In the genomic region with DNA sequence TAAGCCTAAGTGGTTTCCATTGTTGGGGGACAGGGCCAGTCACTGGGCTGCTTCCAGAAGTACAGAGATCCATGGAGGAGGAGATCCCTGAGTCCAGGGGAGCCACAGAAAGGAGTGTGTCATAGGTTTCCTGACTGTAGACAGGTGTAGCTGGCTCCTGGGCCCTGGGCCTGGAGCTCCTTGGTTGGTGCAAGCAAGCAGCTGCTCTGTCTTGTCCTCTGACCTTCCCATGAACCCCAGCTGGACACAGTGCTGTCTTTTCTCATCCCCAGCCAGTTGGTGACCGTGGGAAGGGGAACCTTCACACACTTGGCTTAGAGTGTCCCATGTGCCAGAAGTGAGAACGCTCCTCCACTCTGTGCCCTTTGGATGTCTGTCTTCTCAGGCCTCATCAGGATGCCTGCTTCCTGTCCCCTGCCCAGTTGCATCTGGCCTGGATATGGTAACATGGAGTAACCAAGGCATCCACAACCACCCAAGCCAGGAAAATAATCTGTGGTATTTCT, we compare ENCODE assay signal across 25 mouse cellular contexts. TPM values are rescaled to one million over a fixed set of nuclear protein-coding genes. Genes with fewer than 3 reads are reported as not detected.
DNase-seq lines count a peak whose midpoint lies in the region; TF ChIP-seq lines count a peak whose summit lies in the region.
"Had no signal": no experiment of that assay in that cellular context is flagged by ENCODE, and none has a peak within 500 bp of the region (broad histone marks: within the 10 kb centered on the region; RNA-seq: fewer than 3 reads in every experiment).

No protein-coding gene starts in this region.

- peak; percentile 17 for DNase-seq in urinary bladder, postnatal 14 days (ENCODE audit: low spot score)
- DNase-seq in urinary bladder, postnatal 4 days (ENCODE audit: low spot score in 2 of 2) = no peak
- DNase-seq in adipocyte (ENCODE audit: low spot score) = peak; percentile 84
- no peak for DNase-seq in kidney, adult 8-10 months
- no peak for DNase-seq in layer of hippocampus, adult 8-10 months (ENCODE audit: low spot score in 2 of 2)
- DNase-seq: adrenal gland, adult 2 months; adrenal gland, postnatal 14 days; cerebellum, adult 11 months; cerebellum, adult 2 months; cerebellum, adult 9-11 months; cerebellum, postnatal 25 days; gastrocnemius, postnatal 25 days; heart, adult 18-20 months; heart, postnatal 10 days; heart, postnatal 36 days had no signal

- TF ChIP-seq POLR2A in myocyte (IDR thresholded peaks at IDR 0.05; ENCODE audit: insufficient read length, low read depth) = no peak

- H3K79me2 ChIP-seq in myocyte (ENCODE audit: control insufficient read depth, insufficient read depth) = no peaks in the 10 kb centered on the region

- no peaks in the 10 kb centered on the region for H3K27me3 ChIP-seq in myocyte (ENCODE audit: control insufficient read depth, insufficient read depth, insufficient read length)
- H3K27me3 ChIP-seq: CH12.LX; forebrain, embryonic 15.5 days; hindbrain, embryonic 13.5 days; Patski had no signal

- H3K36me3 ChIP-seq in myocyte (ENCODE audit: control insufficient read depth, insufficient read depth) = no peaks in the 10 kb centered on the region
- H3K36me3 ChIP-seq: forebrain, embryonic 12.5 days; forebrain, embryonic 15.5 days; G1E; heart, embryonic 12.5 days; heart, embryonic 15.5 days; hindbrain, embryonic 10.5 days; hindbrain, embryonic 13.5 days had no signal

- peak overlapping the region; percentile 43 for H3K4me2 ChIP-seq in myocyte (ENCODE audit: low read depth)
- H3K4me2 ChIP-seq: forebrain, embryonic 12.5 days; forebrain, embryonic 15.5 days; heart, embryonic 12.5 days; heart, embryonic 15.5 days; hindbrain, embryonic 13.5 days had no signal

- no peak overlapping the region for H3ac ChIP-seq in myocyte (ENCODE audit: control insufficient read depth, insufficient read length)

- no peak overlapping the region for H3K4me3 ChIP-seq in myocyte
- H3K4me3 ChIP-seq: forebrain, embryonic 12.5 days; forebrain, embryonic 15.5 days; heart, embryonic 12.5 days; heart, embryonic 15.5 days; hindbrain, embryonic 10.5 days; hindbrain, embryonic 13.5 days had no signal

TF ChIP-seq in myocyte, 11 proteins besides CTCF, POLR2A, EP300 and RAD21:
- TF ChIP-seq TCF12 (IDR thresholded peaks at IDR 0.05; ENCODE audit: insufficient read depth, poor library complexity, severe bottlenecking) = peak; percentile 44
- no peak for TF ChIP-seq USF1 (IDR thresholded peaks at IDR 0.05; ENCODE audit: low read depth)
- peak; percentile 62 for TF ChIP-seq TCF3 (IDR thresholded peaks at IDR 0.05; ENCODE audit: insufficient read length, low read depth)
- peak; percentile 44 for TF ChIP-seq SRF (IDR thresholded peaks at IDR 0.05; ENCODE audit: control insufficient read depth, insufficient read length, low read depth)
- TF ChIP-seq MYOD1 (IDR thresholded peaks at IDR 0.05; ENCODE audit: control insufficient read depth in 1 of 3, insufficient read length in 2 of 3, low read depth in 2 of 3) = peak; percentile 4 to 95 (median 94)
- no peak for TF ChIP-seq E2F4 (IDR thresholded peaks at IDR 0.05; ENCODE audit: insufficient read depth)
- peak; percentile 47 to 96 (median 89) for TF ChIP-seq MYOG (IDR thresholded peaks at IDR 0.05; ENCODE audit: control insufficient read depth in 1 of 3, insufficient read depth in 1 of 3, insufficient read length in 2 of 3, low read depth in 2 of 3)
- TF ChIP-seq MAX (IDR thresholded peaks at IDR 0.05; ENCODE audit: low read depth) = no peak
- TF ChIP-seq REST (IDR thresholded peaks at IDR 0.05; ENCODE audit: insufficient read depth, insufficient read length) = no peak
- no peak for TF ChIP-seq POLR2AphosphoS2 (IDR thresholded peaks at IDR 0.05; ENCODE audit: insufficient read length, low read depth)
- TF ChIP-seq CEBPB (IDR thresholded peaks at IDR 0.05; ENCODE audit: insufficient read depth, poor library complexity, severe bottlenecking) = no peak

RNA-seq across cellular contexts. Expression of gene Slc6a6, which starts 40.4 kb away (rescaled TPM):
- 98.2 TPM for polyA plus RNA-seq in myocyte (2012; fragmentation: generic; extraction: Trizol)
- total RNA-seq in layer of hippocampus, adult 8-10 months (2022) = 100 to 1,000 TPM; 142 to 166 (median 152) TPM

Comparison
In these comparisons a context has a peak if more than half of its experiments do, and no peak if none do; other contexts are left out.
1. DNase-seq: peak in urinary bladder, postnatal 14 days (single experiment) and adipocyte (single experiment); none in urinary bladder, postnatal 4 days (0 of 2), kidney, adult 8-10 months (0 of 2) and layer of hippocampus, adult 8-10 months (0 of 2).